Mouse (Mus musculus) cerebellum, postnatal 14 days (tissue): ENCODE measurements at regions not wholly inside any gene's neighbourhood (a gene's known extent, or its start where the extent isn't known, plus 50 kb on each side); places are given as distances from the start of the nearest gene placed in this dataset.

Source experiments
- DNase-seq, 2 experiments: peaks; one replicate each; pipeline ENCODE4 v3.0.0; 2021; ENCODE audit warnings: mixed read lengths in 2 of 2

DNA sequence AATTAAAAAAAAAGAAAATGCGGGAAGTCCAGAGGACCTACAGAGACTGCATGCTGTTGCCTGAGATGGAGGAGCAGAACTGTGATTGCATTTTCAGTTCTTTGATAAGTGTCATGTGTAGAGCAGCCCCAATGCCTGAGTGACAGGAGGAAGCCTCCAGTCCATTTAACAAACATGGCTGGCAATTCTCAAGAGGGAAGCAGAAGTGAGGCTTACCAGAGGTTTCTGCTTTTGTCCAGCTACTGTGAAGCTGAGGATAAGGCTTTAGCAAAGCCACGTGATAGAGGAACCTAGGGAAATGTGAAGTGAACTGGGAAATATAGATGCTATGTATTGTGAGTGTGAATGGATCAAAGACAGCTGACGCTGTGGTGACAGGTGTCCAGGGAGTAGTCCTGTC is 56.6 kb downstream of the Sucnr1 start:
- DNase-seq = no peak

DNA sequence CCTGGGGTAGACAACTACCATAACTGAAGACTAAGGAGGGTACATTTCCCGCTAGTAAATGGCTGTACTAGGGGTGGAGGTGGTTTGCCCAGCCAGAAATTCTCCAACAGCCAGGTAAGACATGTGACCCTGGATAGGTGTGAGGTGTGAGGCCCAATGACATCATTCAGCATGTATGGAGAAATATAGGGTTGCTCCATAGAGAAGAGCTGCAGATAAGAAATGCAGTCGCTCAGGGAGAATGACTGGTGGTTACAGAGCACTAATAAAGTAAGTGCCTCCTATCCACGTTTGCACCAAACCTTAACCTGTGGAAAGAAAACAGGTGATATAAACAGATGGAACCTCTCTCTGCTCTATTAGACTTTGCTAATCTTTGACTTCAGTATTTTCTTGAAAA is 78.2 kb downstream of the Sucnr1 start:
- no peak for DNase-seq

DNA sequence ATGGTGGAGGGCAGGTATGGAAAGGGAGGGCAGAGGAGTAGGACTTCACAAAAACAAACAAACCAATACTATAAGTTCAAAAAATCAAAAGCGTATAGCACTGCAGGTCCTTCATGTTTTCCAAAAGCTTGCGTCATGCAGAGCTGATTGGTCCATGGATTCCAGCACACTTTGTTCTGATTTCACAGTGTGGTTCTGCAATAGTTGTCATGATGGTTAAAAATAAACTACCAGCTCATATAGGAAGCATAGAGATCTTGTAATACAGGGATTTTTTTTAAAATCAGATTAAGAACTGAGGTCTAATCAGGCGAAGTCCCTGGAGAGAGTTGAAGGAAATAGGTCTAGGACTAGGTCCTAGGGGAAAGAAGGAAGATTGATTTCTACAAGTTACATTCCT is 86.0 kb downstream of the Sucnr1 start:
- DNase-seq = no peak

DNA sequence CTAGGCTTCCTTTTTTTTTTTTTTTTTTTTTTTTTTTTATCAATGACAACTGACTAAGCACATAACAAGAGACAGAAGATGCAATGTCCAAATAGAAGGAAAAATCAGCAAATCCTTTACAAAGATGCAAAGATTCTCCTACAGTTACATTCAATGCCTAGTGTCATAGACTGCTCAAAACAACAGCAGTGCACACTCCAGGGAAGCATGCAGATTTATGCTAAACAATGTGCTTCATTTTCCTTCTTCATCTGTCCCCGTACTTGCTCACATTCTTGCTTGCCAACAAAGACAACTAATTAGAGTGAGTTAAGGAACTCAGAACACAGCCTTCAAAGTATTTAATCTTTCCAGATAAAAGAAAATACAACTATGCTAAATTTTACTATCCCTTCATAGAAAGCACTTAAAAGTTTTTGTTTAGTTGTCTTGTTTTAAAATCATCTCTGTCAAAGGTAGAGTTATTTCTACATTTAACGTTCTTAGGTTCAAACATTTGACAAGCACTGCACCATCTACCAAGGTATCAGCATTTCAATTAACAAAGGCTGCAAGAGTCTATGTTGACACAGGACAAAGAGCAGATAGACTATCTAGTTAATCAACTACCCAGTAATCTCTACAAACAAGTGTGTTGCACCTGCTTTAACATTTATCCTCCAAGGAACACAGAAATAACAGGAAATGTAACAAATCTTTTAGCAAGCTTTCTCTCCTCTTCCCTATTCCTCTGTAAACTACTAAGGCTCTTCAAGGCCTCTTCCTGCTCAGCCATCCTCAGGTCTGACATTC is 86.7 kb downstream of the Sucnr1 start:
- no peak for DNase-seq

DNA sequence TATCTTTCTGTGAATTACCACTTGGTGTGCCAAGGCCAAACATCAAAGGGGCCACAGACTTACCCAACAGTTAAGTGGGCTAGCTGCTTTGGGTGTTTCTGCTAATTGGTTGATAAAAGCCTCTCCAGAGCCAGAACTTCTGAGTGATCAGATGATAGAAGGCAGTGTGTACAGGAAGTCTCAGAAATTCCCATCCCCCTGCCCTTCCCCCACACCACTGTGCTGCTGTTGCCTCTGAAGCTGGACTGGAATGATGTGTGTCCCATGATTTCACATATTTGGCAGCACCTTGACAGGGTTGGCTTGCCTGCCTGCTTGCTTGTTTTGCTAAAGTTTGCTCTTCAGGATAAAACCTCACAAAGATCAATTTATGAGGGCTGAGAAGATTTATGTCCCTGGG is 87.9 kb downstream of the Sucnr1 start:
- no peak for DNase-seq

DNA sequence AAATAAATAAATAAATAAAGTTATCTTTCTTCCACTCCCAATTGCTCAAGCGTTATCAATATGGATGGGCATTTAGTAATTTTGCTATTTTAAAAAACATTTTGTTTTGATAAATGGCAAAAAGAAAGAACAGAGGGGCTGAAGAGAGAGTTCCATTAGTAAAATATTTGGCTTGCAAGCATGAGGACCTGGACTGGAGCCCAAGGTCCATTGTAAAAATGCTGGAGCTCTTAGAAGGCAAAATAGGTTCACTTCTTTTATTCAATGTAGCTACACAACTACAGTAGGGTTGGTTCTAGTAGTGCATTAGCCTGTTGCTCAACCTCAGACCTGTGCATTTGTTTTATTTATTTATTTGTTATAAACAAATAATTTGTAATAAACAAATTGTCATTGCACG is 102.8 kb downstream of the Sucnr1 start:
- DNase-seq = no peak

DNA sequence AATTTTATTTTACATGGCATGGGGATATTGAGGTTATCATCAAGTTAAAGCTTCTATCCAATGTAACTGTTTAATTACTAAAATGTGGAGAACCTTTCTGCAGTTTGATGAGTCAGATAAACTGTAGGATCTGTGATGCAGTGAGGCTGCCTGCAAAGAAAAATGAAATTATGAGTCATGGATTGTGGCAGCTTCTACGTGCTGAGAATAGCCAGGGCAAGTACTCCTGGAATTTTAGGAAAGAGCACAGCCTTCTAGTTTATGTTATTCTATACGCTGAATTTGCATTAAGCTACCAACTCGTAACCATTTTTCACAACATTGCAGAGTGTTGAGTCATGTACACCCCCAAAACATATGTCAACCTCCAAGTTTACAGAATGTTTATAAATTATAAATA is 114.4 kb downstream of the Sucnr1 start:
- no peak for DNase-seq

DNA sequence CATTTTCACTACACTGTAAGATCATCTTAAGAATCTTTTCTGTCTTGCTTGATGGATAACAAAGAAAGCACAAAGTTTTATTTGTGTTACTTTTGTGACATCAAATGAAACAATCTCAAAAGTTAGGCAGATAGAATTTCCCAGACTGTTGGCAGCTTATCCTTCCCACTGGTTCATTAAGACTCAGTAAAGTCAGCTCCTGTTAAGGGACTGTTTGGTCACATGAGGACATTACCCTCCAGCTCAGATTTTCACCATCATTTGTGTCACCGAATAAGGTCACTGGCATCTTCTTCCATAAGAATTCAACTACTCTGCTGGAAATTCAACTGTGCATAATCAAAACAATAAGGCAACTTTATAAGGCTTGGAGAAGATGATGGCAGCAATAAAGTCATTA is 126.3 kb downstream of the Sucnr1 start:
- DNase-seq = no peak

DNA sequence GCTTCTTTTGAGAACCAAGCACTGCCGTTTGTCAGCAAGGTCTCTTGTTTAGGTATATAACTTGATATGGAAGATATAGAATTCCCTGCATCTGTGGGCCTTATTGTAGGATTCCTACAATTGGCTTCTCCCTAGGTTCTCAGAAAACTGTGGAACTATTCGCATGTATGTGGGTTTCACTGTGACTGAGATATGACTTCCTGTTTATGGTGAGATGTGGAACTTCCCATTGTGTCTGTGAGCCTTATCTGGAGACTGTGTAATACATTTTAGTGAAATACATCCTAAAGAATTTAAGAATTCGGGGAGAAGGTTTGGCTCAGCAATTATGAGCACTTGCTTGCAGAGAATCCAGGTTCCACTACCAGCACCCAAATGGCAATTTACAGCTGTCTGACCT is 137.3 kb downstream of the Sucnr1 start:
- no peak for DNase-seq

DNA sequence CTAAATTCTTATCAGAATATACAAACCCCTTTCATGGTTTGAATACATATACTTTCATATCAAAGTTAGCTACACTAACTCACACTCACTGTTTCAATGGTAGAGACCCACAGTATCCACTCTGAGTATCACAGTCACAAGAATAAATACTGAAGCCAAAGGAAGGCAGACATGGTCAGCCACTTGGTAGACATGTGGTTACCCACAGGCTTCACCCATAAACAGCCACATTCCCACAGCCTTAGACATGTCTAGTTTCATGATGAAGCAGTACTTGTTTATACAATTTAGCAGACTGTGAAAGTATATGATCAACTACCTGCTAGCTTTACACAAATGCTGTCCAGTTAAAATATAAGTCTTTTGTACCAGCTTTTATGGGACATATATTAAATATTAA is 159.0 kb downstream of the Sucnr1 start:
- no peak for DNase-seq

DNA sequence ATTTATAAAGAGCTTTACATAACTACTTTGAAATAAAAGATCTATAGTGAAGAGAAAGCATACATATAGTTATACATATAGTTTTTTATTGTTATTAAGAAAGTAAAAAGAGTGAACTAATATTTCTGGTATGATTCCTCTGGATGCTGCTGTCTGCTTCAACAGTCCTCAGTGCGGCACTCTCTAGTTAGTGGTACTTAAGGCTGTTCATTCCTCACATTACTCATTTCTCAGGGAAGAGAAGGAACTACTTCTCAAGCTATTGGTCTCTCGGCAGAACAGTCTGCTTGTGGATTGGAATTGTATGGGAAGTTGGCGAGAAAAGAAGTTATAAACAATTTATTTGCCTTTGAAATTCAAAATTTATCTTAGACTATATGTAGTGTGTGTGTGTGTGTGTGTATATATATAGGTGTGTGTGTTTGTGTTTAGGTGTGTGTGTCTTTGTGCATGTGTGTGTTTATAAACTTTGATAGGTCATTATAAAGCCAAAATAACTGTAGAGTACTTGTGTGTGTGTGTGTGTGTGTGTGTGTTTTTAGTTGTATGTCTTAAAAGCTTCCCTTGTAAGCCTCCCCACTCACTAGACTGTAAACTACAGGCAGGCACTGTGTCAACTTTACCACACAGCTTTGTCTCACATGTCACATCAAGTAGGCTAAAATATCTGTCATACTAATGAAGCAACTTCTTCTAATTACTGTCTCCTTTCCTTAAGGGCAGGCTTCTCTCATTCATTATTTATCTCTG is 185.2 kb downstream of the Sucnr1 start:
- no peak for DNase-seq

DNA sequence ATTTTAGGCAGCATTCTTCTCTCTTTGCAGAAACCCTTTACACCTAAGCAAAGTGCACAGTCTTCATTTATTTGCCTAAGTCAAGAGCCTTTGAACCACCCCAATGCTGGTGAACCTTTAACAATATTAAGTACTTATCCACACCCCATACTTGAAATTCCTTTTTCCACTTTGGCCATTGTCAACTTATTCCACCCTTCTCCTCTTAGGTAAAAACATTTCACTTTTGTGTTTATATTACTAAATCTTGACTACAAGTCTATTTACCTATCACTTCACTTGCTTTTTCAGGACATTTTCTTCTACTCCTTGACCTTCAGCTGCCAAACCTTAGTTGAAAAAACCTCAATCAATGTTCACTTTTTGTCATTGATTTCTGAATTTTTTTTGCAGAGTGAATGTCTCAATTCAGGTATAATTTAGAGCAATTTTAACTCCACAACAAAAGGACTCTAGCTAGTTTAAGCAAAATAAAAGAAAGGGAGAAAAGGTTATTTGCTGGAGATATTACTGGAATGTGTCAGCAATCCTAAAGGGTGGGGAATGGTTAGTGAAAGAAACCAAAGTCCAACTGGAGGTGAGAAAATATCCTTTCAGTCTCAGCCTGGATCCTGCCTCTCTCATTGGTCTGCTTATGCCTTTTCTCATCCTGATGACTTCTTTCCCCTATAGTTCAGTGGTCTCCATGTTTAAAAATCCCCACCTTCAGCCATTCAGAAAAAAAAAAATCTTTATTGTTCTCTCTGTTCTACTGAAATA is 185.9 kb downstream of the Sucnr1 start:
- no peak for DNase-seq

DNA sequence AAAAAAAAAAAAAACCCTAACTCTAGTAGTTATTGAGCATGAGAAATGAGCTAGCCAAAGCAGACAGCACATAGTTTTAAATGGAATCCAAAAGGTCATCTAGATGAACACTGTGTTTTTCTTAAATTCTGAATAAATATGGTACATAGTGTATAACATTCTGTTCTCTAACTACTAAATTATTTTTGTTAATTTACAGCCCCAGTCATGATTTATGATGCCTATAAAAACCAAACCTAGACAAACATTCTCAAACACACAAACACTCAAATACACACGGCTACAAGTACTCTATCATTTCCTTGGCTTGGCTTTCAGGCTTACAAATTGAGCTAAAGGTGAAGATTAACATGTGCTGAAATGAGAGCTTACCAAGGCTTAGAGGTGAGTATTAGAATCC is 188.8 kb downstream of the Sucnr1 start:
- DNase-seq = no peak

DNA sequence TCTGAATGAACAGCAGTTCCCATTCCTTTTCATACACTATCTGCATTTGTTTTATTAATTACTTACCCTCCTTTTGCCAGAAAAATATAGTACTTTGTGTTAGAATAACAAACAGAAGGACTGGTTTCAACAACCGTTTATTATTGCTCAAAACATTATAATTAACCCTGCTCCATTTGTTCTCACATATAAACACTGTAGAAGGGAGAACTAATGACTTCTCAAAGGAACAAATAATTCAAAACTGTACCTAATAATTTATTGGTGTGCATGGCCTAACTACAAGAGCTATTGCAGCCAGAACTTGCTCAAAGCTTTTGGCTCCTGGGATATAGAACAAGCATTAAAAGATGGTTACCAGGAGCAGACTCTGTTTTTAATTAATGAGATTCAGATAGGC is 192.1 kb downstream of the Sucnr1 start:
- no peak for DNase-seq

DNA sequence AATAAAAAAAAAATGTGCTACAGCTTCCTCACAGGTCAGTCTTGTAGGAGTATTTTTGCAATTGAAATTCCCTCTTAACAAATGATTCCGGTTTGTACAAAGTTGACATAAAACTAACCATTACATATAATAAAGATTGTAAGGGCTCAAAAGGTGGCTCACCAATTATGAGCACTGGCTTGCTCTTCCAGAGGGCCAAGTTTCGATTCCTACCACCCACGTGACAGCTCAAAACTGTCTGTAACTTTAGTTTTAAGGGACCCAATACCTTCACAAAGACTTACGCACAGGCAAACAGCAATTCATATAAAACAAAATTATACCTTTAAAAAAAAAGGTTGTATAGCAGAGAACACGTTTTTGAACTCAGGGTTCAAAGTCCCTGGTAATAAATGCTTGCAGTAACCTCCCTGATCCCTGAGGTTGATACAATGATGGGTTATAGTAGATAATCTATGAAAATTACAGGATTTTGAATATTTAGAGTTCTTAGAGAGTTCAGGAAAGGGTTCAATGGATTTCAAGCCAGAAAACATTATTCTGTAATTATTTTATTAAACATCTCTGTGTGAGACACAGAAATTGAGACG is 193.7 kb downstream of the Sucnr1 start:
- DNase-seq = no peak

DNA sequence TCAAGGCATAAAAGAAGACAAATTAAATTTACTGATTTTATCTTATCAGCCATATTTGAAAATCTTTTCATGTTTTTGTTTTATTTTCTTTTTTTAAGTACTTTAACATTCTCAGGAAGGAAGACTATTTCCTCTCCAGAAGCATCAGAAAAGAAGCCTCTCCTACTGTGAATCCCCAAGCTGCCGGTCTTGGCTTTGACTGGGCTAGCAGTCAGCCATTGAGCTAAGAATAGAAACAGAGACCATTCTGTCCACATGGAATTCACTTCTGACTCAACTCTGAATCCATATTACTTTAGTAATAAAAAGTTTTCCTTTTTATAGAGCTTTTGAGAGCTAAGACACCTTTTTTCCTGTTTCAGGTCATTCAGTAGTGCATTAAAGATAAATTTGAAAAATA is 194.8 kb upstream of the Mbnl1 start:
- peak; percentile 8 to 38 for DNase-seq

DNA sequence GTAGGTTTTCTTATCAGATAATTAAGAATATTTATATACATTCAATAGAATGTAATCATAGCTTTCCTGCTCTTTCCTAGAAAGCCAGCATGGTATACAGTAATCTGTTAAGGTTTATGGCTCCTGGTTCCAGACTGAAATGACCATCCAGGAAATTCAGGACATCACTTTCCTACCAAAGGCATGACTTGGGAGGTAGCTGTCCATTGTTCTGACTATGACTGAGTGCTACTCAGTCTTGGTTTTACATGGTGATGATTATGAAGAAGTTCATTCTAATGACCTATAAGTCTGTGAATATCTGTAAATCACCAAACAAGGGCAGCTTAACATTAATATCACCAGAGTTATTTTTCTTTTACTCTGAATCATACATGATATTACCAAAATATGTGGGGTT is 191.4 kb upstream of the Mbnl1 start:
- DNase-seq = no peak

DNA sequence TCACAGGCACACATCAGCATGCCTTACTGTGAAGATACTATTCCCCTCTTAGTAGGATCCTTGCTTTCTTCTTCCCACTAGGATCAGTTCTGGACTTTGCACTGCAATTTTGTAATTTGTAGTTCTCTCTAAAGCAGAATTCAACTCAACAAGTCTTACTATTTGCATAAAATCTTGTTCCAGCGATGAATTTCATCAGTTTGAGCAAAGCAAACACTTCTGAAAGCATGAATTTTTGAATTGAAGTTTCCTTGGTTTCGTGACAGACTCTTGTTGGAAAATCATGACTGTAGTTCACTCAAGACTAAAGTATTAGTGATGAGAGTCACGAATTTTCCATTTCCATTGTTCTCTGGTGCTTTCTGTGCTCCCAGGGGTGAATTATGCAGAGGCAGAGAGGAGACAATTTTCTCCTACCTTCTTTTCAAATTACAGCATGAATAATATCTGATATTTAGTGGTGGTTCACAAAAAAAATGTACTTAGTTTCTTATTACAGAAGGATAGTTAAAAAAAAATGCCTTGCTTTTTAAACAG is 190.6 kb upstream of the Mbnl1 start:
- DNase-seq = no peak

DNA sequence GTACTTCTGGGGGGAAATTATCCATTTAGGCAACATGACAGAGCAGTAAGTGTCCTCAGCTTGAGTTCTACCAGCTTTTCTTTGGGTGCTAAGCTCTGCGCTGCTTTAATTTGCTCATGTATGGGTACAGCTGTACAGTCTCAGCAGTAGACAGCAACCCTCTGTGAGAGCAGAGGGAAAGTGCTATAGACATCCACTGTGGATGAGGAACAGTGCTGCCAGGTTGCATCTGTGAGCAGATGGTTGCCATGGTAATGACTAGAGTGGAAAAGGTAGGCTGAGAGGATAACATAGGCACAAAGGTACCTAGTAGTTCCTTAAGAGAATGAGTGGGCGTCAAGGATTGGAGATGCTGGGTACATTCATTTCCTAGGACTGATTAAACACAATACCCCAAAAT is 180.5 kb upstream of the Mbnl1 start:
- peak; percentile 21 to 39 for DNase-seq

DNA sequence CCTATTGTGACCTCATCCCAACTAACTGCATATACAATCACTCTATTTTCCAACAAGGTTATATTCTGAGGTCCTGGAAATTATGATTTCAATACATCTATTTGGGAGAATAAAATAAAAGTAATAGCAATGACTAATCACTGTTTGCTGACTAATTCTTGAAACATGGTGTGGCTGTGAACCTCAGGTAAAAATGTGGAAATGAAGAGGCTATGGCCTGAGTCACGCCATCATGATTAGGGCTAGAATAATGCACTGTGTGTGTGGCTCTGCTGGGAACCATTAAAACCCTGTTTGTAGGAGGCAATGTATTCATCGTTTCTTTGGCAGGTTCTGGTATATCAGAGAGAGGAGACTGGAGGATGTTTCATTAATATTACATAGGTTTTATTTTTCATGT is 179.7 kb upstream of the Mbnl1 start:
- no peak for DNase-seq

DNA sequence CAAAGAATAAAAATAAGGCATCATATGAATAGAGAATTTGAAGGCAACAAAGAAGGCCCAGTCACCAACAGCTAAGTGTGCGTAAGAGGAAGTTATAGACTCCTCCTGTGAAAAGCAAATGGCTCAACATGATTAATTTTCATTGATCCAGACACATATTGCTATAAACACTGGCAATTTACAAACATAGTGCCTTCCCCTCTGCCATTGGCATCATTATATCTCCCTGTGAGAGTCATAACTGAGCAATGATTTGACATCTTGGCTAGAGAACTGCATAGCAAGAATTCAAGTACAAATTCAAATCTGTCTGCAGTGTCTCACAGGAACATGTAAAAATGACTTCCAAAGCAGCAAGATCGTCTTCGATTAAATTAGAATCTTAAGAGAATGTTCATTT is 167.2 kb upstream of the Mbnl1 start:
- DNase-seq = no peak

DNA sequence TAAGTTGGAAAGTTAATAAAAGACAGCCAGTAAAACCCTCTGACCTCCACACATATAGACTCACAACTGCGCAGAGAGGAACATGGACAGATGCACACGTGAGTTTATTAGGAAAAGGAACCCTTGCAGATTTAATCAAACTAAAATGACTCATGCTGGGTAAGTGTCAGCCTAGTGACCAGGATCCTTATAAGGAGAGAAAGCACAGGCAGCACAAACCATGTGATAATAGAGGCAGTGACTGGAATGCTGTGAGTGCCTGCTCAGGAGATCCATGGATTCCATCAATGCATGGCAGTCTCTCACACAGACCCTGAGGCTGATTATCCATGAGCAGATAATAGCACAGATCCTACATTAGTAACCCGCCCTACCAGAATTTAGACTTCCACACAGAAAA is 162.2 kb upstream of the Mbnl1 start:
- DNase-seq = no peak

DNA sequence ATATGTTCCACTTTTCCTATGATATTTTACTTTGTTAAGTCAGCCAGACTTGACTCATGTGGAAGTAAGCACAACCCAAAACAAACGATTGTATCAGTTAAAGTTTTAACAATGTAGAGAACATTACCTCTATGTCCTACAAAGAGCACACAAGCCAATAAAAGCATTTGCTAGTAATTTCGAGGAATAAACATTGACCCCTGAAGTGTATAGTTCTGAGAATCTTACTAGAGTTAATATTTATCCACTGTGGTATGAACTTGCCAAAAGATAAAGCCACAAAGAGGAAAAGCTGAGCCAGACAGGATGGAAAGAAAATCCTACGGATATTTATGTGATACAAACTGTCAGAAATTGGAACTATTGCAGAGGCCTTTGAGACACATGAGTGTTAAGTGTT is 161.5 kb upstream of the Mbnl1 start:
- DNase-seq = no peak
